Comparison of ENCODE assay signal across 21 mouse cellular contexts in genomic region chr1:74809007-74809406, GRCm38 (mm10). TPM values are rescaled to one million over a fixed set of nuclear protein-coding genes. Genes with fewer than 3 reads are reported as not detected.
DNase-seq lines count a peak whose midpoint lies in the region; ATAC-seq and TF ChIP-seq lines count a peak whose summit lies in the region.
"Had no signal": no experiment of that assay in that cellular context is flagged by ENCODE, and none has a peak within 500 bp of the region (broad histone marks: within the 10 kb centered on the region; RNA-seq: fewer than 3 reads in every experiment).

No protein-coding gene starts in this region.

- ATAC-seq in embryonic facial prominence, embryonic 14.5 days (ENCODE audit: low read depth), result no peak
- ATAC-seq in liver, embryonic 14.5 days (ENCODE audit: insufficient read depth), result no peak
- ATAC-seq in megakaryocyte progenitor cell, adult 5-6 weeks (replicated peaks; ENCODE audit: poor library complexity), result no peak

- 56% methylated on average over 10 of the region's 10 CpGs for WGBS in embryonic facial prominence, embryonic 14.5 days
- WGBS in embryonic facial prominence, embryonic 10.5 days, result 59% methylated on average over 10 of the region's 10 CpGs
- 45% methylated on average over 10 of the region's 10 CpGs for whole genome bisulfite sequencing in liver, embryonic 14.5 days (ENCODE audit: insufficient replicate concordance)

- H3K4me3 ChIP-seq in embryonic facial prominence, embryonic 14.5 days (ENCODE audit: low read depth, low read length), result no peak overlapping the region
- H3K4me3 ChIP-seq in embryonic facial prominence, embryonic 10.5 days, result no peak overlapping the region
- H3K4me3 ChIP-seq in liver, embryonic 14.5 days (ENCODE audit: insufficient read depth in 1 of 2, low read depth in 2 of 2, low read length in 2 of 2), result no peak overlapping the region
- H3K4me3 ChIP-seq in ES-E14 (ENCODE audit: insufficient read depth in 1 of 2, low read depth in 1 of 2, low read length in 2 of 2, poor library complexity in 1 of 2, severe bottlenecking in 1 of 2), result no peak overlapping the region
- H3K4me3 ChIP-seq in myocyte, result no peak overlapping the region
- H3K4me3 ChIP-seq: neural tube, embryonic 12.5 days had no signal

- peak; percentile 33; the same call in 1 of the 2 replicates for TF ChIP-seq CTCF in liver, embryonic 14.5 days (IDR thresholded peaks at IDR 0.05; ENCODE audit: low read depth)

- peaks cover 23% of the 10 kb centered on the region for H3K4me1 ChIP-seq in embryonic facial prominence, embryonic 14.5 days (ENCODE audit: control insufficient read depth, insufficient read depth, low read length)
- peaks cover 41% of the 10 kb centered on the region for H3K4me1 ChIP-seq in embryonic facial prominence, embryonic 10.5 days
- H3K4me1 ChIP-seq in liver, embryonic 14.5 days (replicated peaks; ENCODE audit: control insufficient read depth in 2 of 2, insufficient read depth in 2 of 2, low read length in 1 of 2), result no peaks in the 10 kb centered on the region
- peaks cover 2 to 21% of the 10 kb centered on the region in 2 experiments; a peak in 2 of 4 replicates for H3K4me1 ChIP-seq in ES-E14 (ENCODE audit: control insufficient read depth in 2 of 2, insufficient read depth in 2 of 2, low read length in 2 of 2, poor library complexity in 1 of 2)

- H3K27ac ChIP-seq in embryonic facial prominence, embryonic 14.5 days (replicated peaks; ENCODE audit: low read depth, low read length), result no peak overlapping the region
- H3K27ac ChIP-seq in embryonic facial prominence, embryonic 10.5 days (replicated peaks), result no peak overlapping the region
- no peak overlapping the region for H3K27ac ChIP-seq in liver, embryonic 14.5 days
- no peak overlapping the region for H3K27ac ChIP-seq in ES-E14 (ENCODE audit: insufficient read depth, low read depth, low read length, poor library complexity, severe bottlenecking)
- H3K27ac ChIP-seq: heart, embryonic 13.5 days; hindbrain, embryonic 15.5 days; limb, embryonic 10.5 days; midbrain, embryonic 10.5 days; neural tube, embryonic 12.5 days had no signal

- H3K4me2 ChIP-seq in embryonic facial prominence, embryonic 14.5 days (ENCODE audit: low read depth, low read length), result no peak overlapping the region
- H3K4me2 ChIP-seq in liver, embryonic 14.5 days (ENCODE audit: low read depth), result no peak overlapping the region
- no peak overlapping the region for H3K4me2 ChIP-seq in myocyte (ENCODE audit: low read depth)

- DNase-seq in embryonic facial prominence, embryonic 14.5 days (ENCODE audit: low spot score), result peak; percentile 72
- no peak for DNase-seq in embryonic facial prominence, embryonic 10.5 days (ENCODE audit: low spot score)
- DNase-seq in liver, embryonic 14.5 days (ENCODE audit: low read depth in 3 of 3, low spot score in 3 of 3), result no peak
- no peak for DNase-seq in liver
- DNase-seq in ES-E14 (ENCODE audit: low read depth, low spot score), result no peak
- no peak for DNase-seq in thymus, postnatal 4 days
- DNase-seq: adrenal gland, postnatal 36 days; cerebellum, adult 18-20 months; embryo, embryonic 11 days; lung, adult 2 months; right cerebral cortex, adult 18-20 months; thymus, postnatal 25 days had no signal

- H3K36me3 ChIP-seq in embryonic facial prominence, embryonic 14.5 days (ENCODE audit: control insufficient read depth, insufficient read depth, low read length), result no peaks in the 10 kb centered on the region
- no peaks in the 10 kb centered on the region for H3K36me3 ChIP-seq in embryonic facial prominence, embryonic 10.5 days (replicated peaks)
- no peaks in the 10 kb centered on the region for H3K36me3 ChIP-seq in liver, embryonic 14.5 days (replicated peaks; ENCODE audit: control insufficient read depth, insufficient read depth, low read depth)
- H3K36me3 ChIP-seq in ES-E14 (ENCODE audit: control insufficient read depth, insufficient read depth, low read length, poor library complexity, severe bottlenecking), result no peaks in the 10 kb centered on the region
- no peaks in the 10 kb centered on the region for H3K36me3 ChIP-seq in myocyte (ENCODE audit: control insufficient read depth, insufficient read depth)
- H3K36me3 ChIP-seq: heart, embryonic 13.5 days; hindbrain, embryonic 15.5 days; limb, embryonic 10.5 days; midbrain, embryonic 10.5 days; neural tube, embryonic 12.5 days had no signal

- no peak overlapping the region for H3K9ac ChIP-seq in embryonic facial prominence, embryonic 14.5 days (ENCODE audit: low read depth, low read length)
- H3K9ac ChIP-seq in liver, embryonic 14.5 days (replicated peaks), result no peak overlapping the region
- no peak overlapping the region for H3K9ac ChIP-seq in ES-E14 (ENCODE audit: insufficient read depth, low read depth, low read length, poor library complexity, severe bottlenecking)
- H3K9ac ChIP-seq: hindbrain, embryonic 15.5 days; neural tube, embryonic 12.5 days had no signal

- H3K9me3 ChIP-seq in embryonic facial prominence, embryonic 14.5 days (ENCODE audit: control insufficient read depth, low read length), result no peaks in the 10 kb centered on the region
- no peaks in the 10 kb centered on the region for H3K9me3 ChIP-seq in embryonic facial prominence, embryonic 10.5 days
- no peaks in the 10 kb centered on the region for H3K9me3 ChIP-seq in liver, embryonic 14.5 days (ENCODE audit: control insufficient read depth, low read length)
- H3K9me3 ChIP-seq in ES-E14 (ENCODE audit: control insufficient read depth, insufficient read depth, low read depth, low read length), result no peaks in the 10 kb centered on the region
- H3K9me3 ChIP-seq: heart, embryonic 13.5 days; hindbrain, embryonic 15.5 days; limb, embryonic 10.5 days; midbrain, embryonic 10.5 days; neural tube, embryonic 12.5 days had no signal

- no peaks in the 10 kb centered on the region for H3K79me2 ChIP-seq in myocyte (ENCODE audit: control insufficient read depth, insufficient read depth)

- no peak for TF ChIP-seq POLR2A in myocyte (IDR thresholded peaks at IDR 0.05; ENCODE audit: insufficient read length, low read depth)

- H3K27me3 ChIP-seq in embryonic facial prominence, embryonic 14.5 days (replicated peaks; ENCODE audit: control insufficient read depth, insufficient read depth, low read length), result peaks cover 46% of the 10 kb centered on the region
- H3K27me3 ChIP-seq in embryonic facial prominence, embryonic 10.5 days (replicated peaks; ENCODE audit: low read depth, poor library complexity, severe bottlenecking), result peaks cover 100% of the 10 kb centered on the region
- H3K27me3 ChIP-seq in liver, embryonic 14.5 days (ENCODE audit: control insufficient read depth, insufficient read depth, low read length), result peaks cover 60% of the 10 kb centered on the region
- no peaks in the 10 kb centered on the region for H3K27me3 ChIP-seq in myocyte (ENCODE audit: control insufficient read depth, insufficient read depth, insufficient read length)

- in situ Hi-C loops in ES-E14 (cut with MboI; ENCODE audit: low sequenced_read_pairs in 2 of 2, unreplicated experiment in 2 of 2), result loop anchor here in 1 of 2 experiments (10.0 kb wide), 1 partner anchor 46 kb away; the partner anchor contains the start of gene Cdk5r2

- no peak for TF ChIP-seq EP300 in liver, embryonic 14.5 days (IDR thresholded peaks at IDR 0.05; ENCODE audit: low read depth)

- no peak overlapping the region for H3ac ChIP-seq in myocyte (ENCODE audit: control insufficient read depth, insufficient read length)

TF ChIP-seq in ES-E14, 5 proteins besides CTCF, POLR2A, EP300 and RAD21 (continues in another document):
- no peak for TF ChIP-seq MAFK (IDR thresholded peaks at IDR 0.05; ENCODE audit: insufficient read depth, low read depth, low read length)

RNA-seq across cellular contexts. Expression of gene Wnt10a, which starts 17.7 kb away (rescaled TPM):
- 6.1 and 6.7 TPM in 2 replicates for polyA plus RNA-seq in embryonic facial prominence, embryonic 14.5 days (2014; fragmentation: Nextera tagmentation; extraction: Ambion mirVana)
- polyA plus RNA-seq in embryonic facial prominence, embryonic 10.5 days (2016; fragmentation: Nextera tagmentation; extraction: Ambion mirVana), result 0.70 and 1.2 TPM in 2 replicates
- not detected in 2 replicates for polyA plus RNA-seq in liver, embryonic 14.5 days (2012; rRNA removed)
- polyA plus RNA-seq in liver, embryonic 14.5 days (2014; fragmentation: Nextera tagmentation; extraction: Ambion mirVana), result not detected in 2 replicates
- total RNA-seq in ES-E14 (2012; rRNA removed), result 0.42 and 1.5 TPM in 2 replicates
- polyA plus RNA-seq in myocyte (2012; fragmentation: generic; extraction: Trizol), result 44.0 TPM
- total RNA-seq in megakaryocyte progenitor cell, adult 5-6 weeks (2015), result not detected in 2 replicates
- total RNA-seq in megakaryocyte progenitor cell, adult 5-6 weeks (2017), result not detected in 2 replicates
- polyA plus RNA-seq: heart, embryonic 13.5 days had no signal

RNA-seq across cellular contexts. Expression of gene Wnt6, which starts 37.3 kb away (rescaled TPM):
- polyA plus RNA-seq in embryonic facial prominence, embryonic 14.5 days (2014; fragmentation: Nextera tagmentation; extraction: Ambion mirVana), result 16.1 and 23.1 TPM in 2 replicates
- 26.5 and 26.6 TPM in 2 replicates for polyA plus RNA-seq in embryonic facial prominence, embryonic 10.5 days (2016; fragmentation: Nextera tagmentation; extraction: Ambion mirVana)
- 0.04 and 0.10 TPM in 2 replicates for polyA plus RNA-seq in liver, embryonic 14.5 days (2012; rRNA removed)
- 0.06 TPM in 1 of 2 replicates, not detected in the other for polyA plus RNA-seq in liver, embryonic 14.5 days (2014; fragmentation: Nextera tagmentation; extraction: Ambion mirVana)
- 2.6 and 2.8 TPM in 2 replicates for total RNA-seq in ES-E14 (2012; rRNA removed)
- 3.1 TPM for polyA plus RNA-seq in myocyte (2012; fragmentation: generic; extraction: Trizol)
- total RNA-seq in megakaryocyte progenitor cell, adult 5-6 weeks (2015), result 0.07 and 0.17 TPM in 2 replicates
- total RNA-seq in megakaryocyte progenitor cell, adult 5-6 weeks (2017), result 0.74 TPM in 1 of 2 replicates, not detected in the other

RNA-seq across cellular contexts. Expression of gene Cdk5r2, which starts 45.7 kb away (rescaled TPM):
- polyA plus RNA-seq in embryonic facial prominence, embryonic 14.5 days (2014; fragmentation: Nextera tagmentation; extraction: Ambion mirVana), result 0.60 and 0.79 TPM in 2 replicates
- 0.21 and 0.39 TPM in 2 replicates for polyA plus RNA-seq in embryonic facial prominence, embryonic 10.5 days (2016; fragmentation: Nextera tagmentation; extraction: Ambion mirVana)
- polyA plus RNA-seq in liver, embryonic 14.5 days (2012; rRNA removed), result 0.01 and 0.03 TPM in 2 replicates
- polyA plus RNA-seq in liver, embryonic 14.5 days (2014; fragmentation: Nextera tagmentation; extraction: Ambion mirVana), result not detected in 2 replicates
- total RNA-seq in ES-E14 (2012; rRNA removed), result 0.26 and 0.54 TPM in 2 replicates
- polyA plus RNA-seq in myocyte (2012; fragmentation: generic; extraction: Trizol), result 0.05 TPM
- total RNA-seq in megakaryocyte progenitor cell, adult 5-6 weeks (2015), result not detected in 2 replicates
- total RNA-seq in megakaryocyte progenitor cell, adult 5-6 weeks (2017), result not detected in 2 replicates
- total RNA-seq: gastrocnemius, adult 18-20 months had no signal
- polyA plus RNA-seq: heart, embryonic 13.5 days; kidney, embryonic 16.5 days; limb, embryonic 10.5 days had no signal

RNA-seq across cellular contexts. Expression of gene Prkag3, which starts 60.0 kb away (rescaled TPM):
- polyA plus RNA-seq in embryonic facial prominence, embryonic 14.5 days (2014; fragmentation: Nextera tagmentation; extraction: Ambion mirVana), result 4.5 and 6.4 TPM in 2 replicates
- 0.11 TPM in 1 of 2 replicates, not detected in the other for polyA plus RNA-seq in embryonic facial prominence, embryonic 10.5 days (2016; fragmentation: Nextera tagmentation; extraction: Ambion mirVana)
- polyA plus RNA-seq in liver, embryonic 14.5 days (2012; rRNA removed), result not detected in 2 replicates
- polyA plus RNA-seq in liver, embryonic 14.5 days (2014; fragmentation: Nextera tagmentation; extraction: Ambion mirVana), result not detected in 2 replicates
- 0.04 and 0.16 TPM in 2 replicates for total RNA-seq in ES-E14 (2012; rRNA removed)
- polyA plus RNA-seq in myocyte (2012; fragmentation: generic; extraction: Trizol), result 24.6 TPM
- not detected in 2 replicates for total RNA-seq in megakaryocyte progenitor cell, adult 5-6 weeks (2015)
- total RNA-seq in megakaryocyte progenitor cell, adult 5-6 weeks (2017), result not detected in 2 replicates
- polyA plus RNA-seq: hindbrain, embryonic 15.5 days; midbrain, embryonic 10.5 days had no signal
